Mouse (Mus musculus): Measurements from ENCODE around the gene Slc39a11.

- no peak for TF ChIP-seq CTCF (IDR thresholded peaks at IDR 0.05; ENCODE audit: low read depth, low read length)
- no peak for TF ChIP-seq POLR2AphosphoS5 (IDR thresholded peaks at IDR 0.05; ENCODE audit: insufficient replicate concordance, low read depth, low read length)
- no peak for TF ChIP-seq GATA1 (IDR thresholded peaks at IDR 0.05; ENCODE audit: borderline replicate concordance, low read length)
- no peak for TF ChIP-seq TAL1 (conservative IDR thresholded peaks at IDR 0.05; ENCODE audit: low read depth, low read length)
- no peak for TF ChIP-seq GATA2 (IDR thresholded peaks at IDR 0.05; ENCODE audit: borderline replicate concordance, low read depth, low read length)
These were observed 19.8 kb upstream of the Slc39a11 start for GRCm38 (mm10) chr11:113669711-113670110.
